Mouse (Mus musculus) kidney, embryonic 14.5 days (tissue): ENCODE measurements around the gene R3hdm2. TPM values are rescaled to one million over a fixed set of nuclear protein-coding genes. Genes with fewer than 3 reads are reported as not detected.

Experiments
- ATAC-seq: fragments of 200-750 bp; cut with Nextera tagmentation; 2 replicates; pipeline ENCODE4 v1.8.0; 2017; ENCODE audit warnings: moderate number of reproducible peaks, mild to moderate bottlenecking, moderate TSS enrichment, moderate library complexity; ENCODE audit not compliant: low FRiP score, low TSS enrichment
- H3K27ac ChIP-seq: fragments of 300-500 bp; sonication (generic); 2 replicates; pipeline ENCODE4 v1.5.1; 2014; ENCODE audit warnings: low read depth, mild to moderate bottlenecking, low read length, moderate library complexity, mixed read lengths
- H3K27me3 ChIP-seq: fragments of 300-500 bp; sonication (generic); 2 replicates; pipeline ENCODE4 v1.6.1; 2014; ENCODE audit warnings: mild to moderate bottlenecking, low read length; ENCODE audit not compliant: control insufficient read depth, insufficient read depth
- H3K36me3 ChIP-seq: fragments of 300-500 bp; sonication (generic); 2 replicates; pipeline ENCODE4 v1.6.1; 2014; ENCODE audit warnings: low read length, mixed read lengths; ENCODE audit not compliant: control insufficient read depth, insufficient read depth
- H3K4me1 ChIP-seq: fragments of 300-500 bp; sonication (generic); 2 replicates; pipeline ENCODE4 v1.6.1; 2014; ENCODE audit warnings: low read length, mixed read lengths; ENCODE audit not compliant: control insufficient read depth, insufficient read depth
- H3K4me2 ChIP-seq: fragments of 300-500 bp; sonication (generic); replicated peaks from 2 replicates; pipeline ENCODE4 v1.6.1; 2014; ENCODE audit warnings: low read depth, mild to moderate bottlenecking, low read length
- H3K4me3 ChIP-seq: fragments of 300-500 bp; sonication (generic); 2 replicates; pipeline ENCODE4 v1.5.1; 2014; ENCODE audit warnings: mild to moderate bottlenecking, low read length
- H3K9ac ChIP-seq: fragments of 300-500 bp; sonication (generic); 2 replicates; pipeline ENCODE4 v1.6.1; 2014; ENCODE audit warnings: low read depth, mild to moderate bottlenecking, low read length, moderate library complexity
- H3K9me3 ChIP-seq: fragments of 300-500 bp; sonication (generic); 2 replicates; pipeline ENCODE4 v1.6.1; 2016; ENCODE audit warnings: low read length; ENCODE audit not compliant: control insufficient read depth
- WGBS: fragments of 180-500 bp; shearing (Covaris S2); extraction: QIAGEN DNeasy Blood & Tissue Kit; methylation state at CpG from one replicate; pipeline ENCODE4 v1.1.7; 2014; 5-methylcytosine and 5-hydroxymethylcytosine counted together
- polyA plus RNA-seq: library from polyadenylated mRNA; unstranded; fragments of >200 nt; fragmentation: Nextera tagmentation; extraction: Ambion mirVana; gene quantifications from 2 replicates; pipeline ENCODE4 v1.2.1, GENCODE M21; 2014

R3hdm2 gene
- polyA plus RNA-seq, 1 experiment from 2014 or later = 37.9 TPM

GRCm38 (mm10) chr10:127426670-127427069, 46.5 kb downstream of the R3hdm2 start:
- Histone ChIP-seq H3K36me3 (no peaks in the 10 kb centered on the region; the same call in 1 of the 2 replicates), H3K4me3 (no peak overlapping the region), H3K9ac (no peak overlapping the region), H3K4me2 (no peak overlapping the region), H3K4me1 (peaks cover 12% of the 10 kb centered on the region), H3K27me3 (no peaks in the 10 kb centered on the region), H3K27ac (no peak overlapping the region; the same call in 1 of the 2 replicates), H3K9me3 (no peaks in the 10 kb centered on the region)
- 23% methylated on average over 2 of the region's 2 CpGs for WGBS
- ATAC-seq = no peak

- Histone ChIP-seq H3K4me3 (no peak overlapping the region), H3K9ac (no peak overlapping the region), H3K4me1 (peaks cover 11% of the 10 kb centered on the region), H3K27ac (no peak overlapping the region; the same call in 1 of the 2 replicates), H3K4me2 (no peak overlapping the region), H3K36me3 (no peaks in the 10 kb centered on the region; the same call in 1 of the 2 replicates), H3K9me3 (no peaks in the 10 kb centered on the region), H3K27me3 (no peaks in the 10 kb centered on the region)
- no peak for ATAC-seq
- 93% methylated on average over 1 of the region's 1 CpGs for WGBS
Observed at GRCm38 (mm10) chr10:127427107-127427506, 47.0 kb downstream of the R3hdm2 start.

- H3K27ac ChIP-seq = no peak overlapping the region
- no peak overlapping the region for H3K9ac ChIP-seq
- H3K4me3 ChIP-seq = no peak overlapping the region
- 96% methylated on average over 1 of the region's 1 CpGs for WGBS
- no peaks in the 10 kb centered on the region for H3K9me3 ChIP-seq
- no peaks in the 10 kb centered on the region for H3K27me3 ChIP-seq
- no peak overlapping the region for H3K4me2 ChIP-seq
- ATAC-seq = no peak
- H3K4me1 ChIP-seq = peaks cover 7% of the 10 kb centered on the region
- no peaks in the 10 kb centered on the region; the same call in 1 of the 2 replicates for H3K36me3 ChIP-seq
Observed at GRCm38 (mm10) chr10:127427987-127428386, 47.9 kb downstream of the R3hdm2 start.

GRCm38 (mm10) chr10:127429538-127429937, 49.4 kb downstream of the R3hdm2 start:
- ATAC-seq = no peak
- no peaks in the 10 kb centered on the region for H3K9me3 ChIP-seq
- WGBS = 55% methylated on average over 1 of the region's 1 CpGs
- no peak overlapping the region for H3K4me2 ChIP-seq
- H3K36me3 ChIP-seq = no peaks in the 10 kb centered on the region; the same call in 1 of the 2 replicates
- H3K27ac ChIP-seq = no peak overlapping the region
- no peak overlapping the region for H3K4me3 ChIP-seq
- peaks cover 7% of the 10 kb centered on the region for H3K4me1 ChIP-seq
- H3K27me3 ChIP-seq = no peaks in the 10 kb centered on the region
- H3K9ac ChIP-seq = no peak overlapping the region

GRCm38 (mm10) chr10:127432466-127432865, 52.3 kb downstream of the R3hdm2 start:
- no peak overlapping the region for H3K9ac ChIP-seq
- no peaks in the 10 kb centered on the region; the same call in 1 of the 2 replicates for H3K36me3 ChIP-seq
- no peak overlapping the region for H3K27ac ChIP-seq
- no peak overlapping the region for H3K4me2 ChIP-seq
- WGBS = 93% methylated on average over 4 of the region's 4 CpGs
- H3K9me3 ChIP-seq = no peaks in the 10 kb centered on the region
- H3K27me3 ChIP-seq = no peaks in the 10 kb centered on the region
- ATAC-seq = no peak
- H3K4me1 ChIP-seq = no peaks in the 10 kb centered on the region
- H3K4me3 ChIP-seq = no peak overlapping the region

GRCm38 (mm10) chr10:127437354-127438113, 57.4 kb downstream of the R3hdm2 start:
- Histone ChIP-seq H3K36me3 (no peaks in the 10 kb centered on the region), H3K27me3 (no peaks in the 10 kb centered on the region), H3K4me3 (no peak overlapping the region), H3K27ac (no peak overlapping the region), H3K9me3 (no peaks in the 10 kb centered on the region), H3K9ac (no peak overlapping the region), H3K4me1 (no peaks in the 10 kb centered on the region), H3K4me2 (no peak overlapping the region)
- no peak for ATAC-seq
- WGBS = 86% methylated on average over 5 of the region's 5 CpGs

- Histone ChIP-seq H3K9me3 (no peaks in the 10 kb centered on the region), H3K9ac (no peak overlapping the region), H3K4me2 (no peak overlapping the region), H3K36me3 (peaks cover 63% of the 10 kb centered on the region), H3K27me3 (no peaks in the 10 kb centered on the region), H3K4me3 (no peak overlapping the region), H3K4me1 (no peaks in the 10 kb centered on the region), H3K27ac (no peak overlapping the region)
- no peak for ATAC-seq
- 100% methylated on average over 1 of the region's 1 CpGs for WGBS
Observed at GRCm38 (mm10) chr10:127453701-127454100, 73.6 kb downstream of the R3hdm2 start.

- no peak overlapping the region for H3K4me2 ChIP-seq
- no peaks in the 10 kb centered on the region for H3K4me1 ChIP-seq
- H3K9me3 ChIP-seq = no peaks in the 10 kb centered on the region
- WGBS = 83% methylated on average over 5 of the region's 5 CpGs
- ATAC-seq = no peak
- H3K27me3 ChIP-seq = no peaks in the 10 kb centered on the region
- peaks cover 62% of the 10 kb centered on the region for H3K36me3 ChIP-seq
- no peak overlapping the region for H3K27ac ChIP-seq
- no peak overlapping the region for H3K9ac ChIP-seq
- no peak overlapping the region for H3K4me3 ChIP-seq
Observed at GRCm38 (mm10) chr10:127462411-127463096, 82.4 kb downstream of the R3hdm2 start.
